Mouse (Mus musculus) E14TG2a.4 (cell line): ENCODE data around the gene Uri1.

Source experiments
- CTCF ChIP-seq: conservative IDR thresholded peaks from 2 replicates; pipeline ENCODE4 v1.5.1; 2014; ENCODE audit warnings: low read length
- NANOG ChIP-seq: IDR thresholded peaks from 2 replicates; pipeline ENCODE4 v1.6.1; 2014; ENCODE audit warnings: borderline replicate concordance, low read length, mixed read lengths
- POU5F1 ChIP-seq: IDR thresholded peaks from 2 replicates; pipeline ENCODE4 v1.6.1; 2014; ENCODE audit warnings: low read length, borderline replicate concordance

- TF ChIP-seq CTCF, result no peak
- TF ChIP-seq NANOG, result no peak
- TF ChIP-seq POU5F1, result no peak
Observed at GRCm38 (mm10) chr7:37929738-37930137, 93.6 kb downstream of the Uri1 start.
